Mouse (Mus musculus): ENCODE results near the gene Hoxc8. TPM values are rescaled to one million over a fixed set of nuclear protein-coding genes. Genes with fewer than 3 reads are reported as not detected.
A peak's percentile ranks its signal among the peaks of the same experiment; 100 is the strongest.

Gene Hoxc8
- polyA plus RNA-seq, 1 experiment, result 1.1 TPM

DNA sequence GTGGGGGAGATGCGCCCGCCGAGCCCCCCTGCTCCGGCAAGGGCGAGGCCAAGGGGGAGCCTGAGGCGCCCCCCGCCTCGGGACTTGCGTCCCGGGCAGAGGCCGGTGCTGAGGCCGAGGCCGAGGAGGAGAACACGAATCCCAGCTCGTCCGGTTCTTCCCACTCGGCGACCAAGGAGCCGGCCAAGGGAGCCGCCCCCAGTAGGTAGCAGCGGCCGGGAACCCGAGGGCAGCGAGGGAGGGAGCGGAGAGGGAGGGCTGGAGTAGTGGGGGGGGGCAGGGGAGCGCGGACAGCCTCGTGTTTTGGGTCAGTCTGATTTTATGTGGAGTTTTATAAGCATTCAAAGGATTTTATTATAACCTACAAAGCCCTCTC lies 35.4 kb upstream of the Hoxc8 start:
- Histone ChIP-seq H3K36me3 (ENCODE audit: control insufficient read depth, insufficient read depth) (peaks cover 7% of the 10 kb centered on the region), H3K79me2 (ENCODE audit: control insufficient read depth, insufficient read depth) (peaks cover 90% of the 10 kb centered on the region), H3ac (ENCODE audit: control insufficient read depth, insufficient read length, low read depth) (peak overlapping the region; percentile 96), H3K79me3 (ENCODE audit: low read depth) (peaks cover 57% of the 10 kb centered on the region), H3K4me3 (ENCODE audit: insufficient read depth, poor library complexity, severe bottlenecking) (peak overlapping the region; percentile 88), H3K27me3 (ENCODE audit: control insufficient read depth, insufficient read depth, insufficient read length) (no peaks in the 10 kb centered on the region)
- TF ChIP-seq MYOD1 (IDR thresholded peaks at IDR 0.05; ENCODE audit: control insufficient read depth, insufficient read length, low read depth), result no peak
- TF ChIP-seq MYOG (IDR thresholded peaks at IDR 0.05; ENCODE audit: control insufficient read depth, extremely low read depth, insufficient read length), result no peak
- peak; percentile 56 for TF ChIP-seq MAX (IDR thresholded peaks at IDR 0.05)
- TF ChIP-seq FOSL1 (IDR thresholded peaks at IDR 0.05; ENCODE audit: insufficient read depth, low read length, poor library complexity, severe bottlenecking), result no peak

DNA sequence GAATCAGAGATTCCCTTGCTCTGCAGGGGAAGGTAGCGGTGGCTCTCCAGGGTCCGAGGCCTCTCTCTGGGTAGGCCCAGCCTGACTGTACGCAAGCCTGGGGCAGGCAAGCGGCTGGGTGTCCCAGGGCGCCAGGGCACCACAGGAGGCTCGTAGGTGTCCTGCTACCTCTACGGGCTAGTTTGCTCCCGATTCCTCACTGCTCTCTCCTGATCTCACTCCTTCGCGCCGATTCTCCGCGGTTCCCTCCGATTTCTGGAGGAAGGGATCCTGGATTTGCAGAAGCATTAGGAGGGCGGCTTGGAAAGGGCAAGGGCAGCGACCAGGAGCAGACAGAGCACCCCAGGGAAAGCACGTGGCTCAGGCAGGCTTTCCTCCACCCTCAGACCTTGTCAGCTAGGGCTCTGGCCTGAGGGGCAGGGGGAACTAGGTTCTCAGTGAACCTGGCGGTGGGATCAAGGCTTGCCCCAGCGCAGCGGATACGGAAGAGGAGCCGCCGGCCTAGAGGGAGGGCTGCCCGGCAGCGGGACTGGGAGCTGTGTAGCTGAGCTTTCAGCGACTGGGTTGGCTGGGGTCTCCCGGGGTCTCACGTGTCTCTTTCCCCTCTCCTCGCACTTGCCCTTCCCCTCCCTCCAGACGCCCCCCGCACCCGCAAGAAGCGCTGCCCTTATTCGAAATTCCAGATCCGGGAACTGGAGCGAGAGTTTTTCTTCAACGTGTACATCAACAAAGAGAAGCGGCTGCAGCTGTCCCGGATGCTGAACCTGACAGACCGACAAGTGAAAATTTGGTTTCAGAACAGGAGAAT lies 34.4 kb upstream of the Hoxc8 start:
- Histone ChIP-seq H3K36me3 (ENCODE audit: control insufficient read depth, insufficient read depth) (peaks cover 7% of the 10 kb centered on the region), H3K4me3 (ENCODE audit: insufficient read depth, poor library complexity, severe bottlenecking) (peak overlapping the region; percentile 88), H3K79me2 (ENCODE audit: control insufficient read depth, insufficient read depth) (peaks cover 95% of the 10 kb centered on the region), H3ac (ENCODE audit: control insufficient read depth, insufficient read length, low read depth) (peak overlapping the region; percentile 96), H3K79me3 (ENCODE audit: low read depth) (peaks cover 63% of the 10 kb centered on the region), H3K27me3 (ENCODE audit: control insufficient read depth, insufficient read depth, insufficient read length) (no peaks in the 10 kb centered on the region)
- TF ChIP-seq MAX (IDR thresholded peaks at IDR 0.05), result peak; percentile 87
- no peak for TF ChIP-seq FOSL1 (IDR thresholded peaks at IDR 0.05; ENCODE audit: insufficient read depth, low read length, poor library complexity, severe bottlenecking)

DNA sequence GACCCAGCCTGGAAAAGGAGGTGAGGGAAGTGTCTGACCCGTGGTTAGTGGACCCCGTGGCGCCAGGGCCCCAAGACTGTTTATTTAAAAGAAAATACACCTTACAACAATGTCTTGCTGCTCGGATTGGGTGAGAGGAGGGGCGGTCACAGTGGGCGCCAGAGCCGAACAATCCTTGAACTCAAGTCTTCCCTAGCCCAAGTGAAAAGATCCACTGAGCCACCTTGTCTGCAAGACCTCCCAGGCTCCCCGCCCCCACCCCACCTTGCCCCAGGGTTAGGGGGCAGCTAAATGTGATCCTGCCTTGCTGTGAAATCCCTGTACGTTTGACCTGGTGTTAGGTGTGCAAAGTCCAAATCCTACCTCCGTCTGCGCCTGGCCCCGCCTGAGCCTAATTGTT lies 33.5 kb upstream of the Hoxc8 start:
- TF ChIP-seq MAX (IDR thresholded peaks at IDR 0.05) (no peak), MYOD1 (IDR thresholded peaks at IDR 0.05; ENCODE audit: control insufficient read depth, insufficient read length, low read depth) (no peak), CEBPB (IDR thresholded peaks at IDR 0.05; ENCODE audit: low read depth) (no peak), FOSL1 (IDR thresholded peaks at IDR 0.05; ENCODE audit: insufficient read depth, low read length, poor library complexity, severe bottlenecking) (no peak), USF1 (IDR thresholded peaks at IDR 0.05; ENCODE audit: low read depth) (no peak), MYOG (IDR thresholded peaks at IDR 0.05; ENCODE audit: control insufficient read depth, extremely low read depth, insufficient read length) (no peak), CTCF (IDR thresholded peaks at IDR 0.05; ENCODE audit: control insufficient read depth, insufficient read depth, insufficient read length) (no peak)
- peaks cover 95% of the 10 kb centered on the region for H3K79me2 ChIP-seq (ENCODE audit: control insufficient read depth, insufficient read depth)
- peaks cover 70% of the 10 kb centered on the region for H3K79me3 ChIP-seq (ENCODE audit: low read depth)
- no peaks in the 10 kb centered on the region for H3K27me3 ChIP-seq (ENCODE audit: control insufficient read depth, insufficient read depth, insufficient read length)
- H3ac ChIP-seq (ENCODE audit: control insufficient read depth, insufficient read length, low read depth), result peak overlapping the region; percentile 41
- H3K36me3 ChIP-seq (ENCODE audit: control insufficient read depth, insufficient read depth), result peaks cover 7% of the 10 kb centered on the region
- peak overlapping the region; percentile 88 for H3K4me3 ChIP-seq (ENCODE audit: insufficient read depth, poor library complexity, severe bottlenecking)

GRCm38 (mm10) chr15:102959663-102960191 lies 30.7 kb upstream of the Hoxc8 start:
- Histone ChIP-seq H3K36me3 (ENCODE audit: control insufficient read depth, insufficient read depth) (peaks cover 7% of the 10 kb centered on the region), H3K79me3 (ENCODE audit: low read depth) (peaks cover 83% of the 10 kb centered on the region), H3ac (ENCODE audit: control insufficient read depth, insufficient read length, low read depth) (peak overlapping the region; percentile 87), H3K4me3 (ENCODE audit: insufficient read depth, poor library complexity, severe bottlenecking) (peak overlapping the region; percentile 25), H3K27me3 (ENCODE audit: control insufficient read depth, insufficient read depth, insufficient read length) (no peaks in the 10 kb centered on the region), H3K79me2 (ENCODE audit: control insufficient read depth, insufficient read depth) (peaks cover 100% of the 10 kb centered on the region)
- TF ChIP-seq USF1 (IDR thresholded peaks at IDR 0.05; ENCODE audit: low read depth) (peak; percentile 30), CTCF (IDR thresholded peaks at IDR 0.05; ENCODE audit: control insufficient read depth, insufficient read depth, insufficient read length) (no peak)

DNA sequence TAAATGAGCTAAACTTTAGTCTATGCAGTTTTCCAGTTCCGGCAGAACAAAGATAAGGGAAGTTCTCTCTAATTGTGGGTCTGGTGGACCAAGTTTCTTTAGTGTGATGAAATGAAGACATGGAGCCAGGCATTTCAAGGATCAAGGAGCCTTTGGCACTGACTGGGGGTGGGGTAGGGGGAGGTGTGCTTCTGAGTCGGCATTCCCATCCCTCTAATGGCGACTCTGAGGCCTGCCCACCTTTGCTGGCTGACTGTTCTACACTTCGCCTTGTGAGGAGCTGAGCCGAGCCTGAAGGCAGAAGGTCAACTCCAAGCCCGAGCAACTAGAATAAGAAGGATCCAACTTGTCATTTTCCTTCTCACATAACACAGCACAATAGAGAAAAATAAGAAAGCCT lies 28.7 kb upstream of the Hoxc8 start:
- Histone ChIP-seq H3K27me3 (ENCODE audit: control insufficient read depth, insufficient read depth, insufficient read length) (no peaks in the 10 kb centered on the region), H3K79me3 (ENCODE audit: low read depth) (peaks cover 72% of the 10 kb centered on the region), H3K4me3 (ENCODE audit: insufficient read depth, poor library complexity, severe bottlenecking) (peak overlapping the region; percentile 15), H3K36me3 (ENCODE audit: control insufficient read depth, insufficient read depth) (peaks cover 7% of the 10 kb centered on the region), H3K79me2 (ENCODE audit: control insufficient read depth, insufficient read depth) (peaks cover 99% of the 10 kb centered on the region), H3ac (ENCODE audit: control insufficient read depth, insufficient read length, low read depth) (peak overlapping the region; percentile 66)
- peak; percentile 36 for TF ChIP-seq MAX (IDR thresholded peaks at IDR 0.05)
- no peak for TF ChIP-seq USF1 (IDR thresholded peaks at IDR 0.05; ENCODE audit: low read depth)
- TF ChIP-seq CEBPB (IDR thresholded peaks at IDR 0.05; ENCODE audit: low read depth), result no peak

- TF ChIP-seq CTCF (IDR thresholded peaks at IDR 0.05; ENCODE audit: control insufficient read depth, insufficient read depth, insufficient read length), result no peak
- TF ChIP-seq CEBPB (IDR thresholded peaks at IDR 0.05; ENCODE audit: low read depth), result no peak
- TF ChIP-seq MYOG (IDR thresholded peaks at IDR 0.05; ENCODE audit: control insufficient read depth, extremely low read depth, insufficient read length), result no peak
- TF ChIP-seq MAX (IDR thresholded peaks at IDR 0.05), result no peak
- TF ChIP-seq USF1 (IDR thresholded peaks at IDR 0.05; ENCODE audit: low read depth), result no peak
- no peak for TF ChIP-seq FOSL1 (IDR thresholded peaks at IDR 0.05; ENCODE audit: insufficient read depth, low read length, poor library complexity, severe bottlenecking)
- TF ChIP-seq MYOD1 (IDR thresholded peaks at IDR 0.05; ENCODE audit: control insufficient read depth, insufficient read length, low read depth), result no peak
- peak overlapping the region; percentile 71 for H3K4me3 ChIP-seq (ENCODE audit: insufficient read depth, poor library complexity, severe bottlenecking)
- peaks cover 72% of the 10 kb centered on the region for H3K79me3 ChIP-seq (ENCODE audit: low read depth)
- H3K36me3 ChIP-seq (ENCODE audit: control insufficient read depth, insufficient read depth), result peaks cover 2% of the 10 kb centered on the region
- H3ac ChIP-seq (ENCODE audit: control insufficient read depth, insufficient read length, low read depth), result peak overlapping the region; percentile 66
- peaks cover 99% of the 10 kb centered on the region for H3K79me2 ChIP-seq (ENCODE audit: control insufficient read depth, insufficient read depth)
- no peaks in the 10 kb centered on the region for H3K27me3 ChIP-seq (ENCODE audit: control insufficient read depth, insufficient read depth, insufficient read length)
These were observed 27.9 kb upstream of the Hoxc8 start for GRCm38 (mm10) chr15:102962492-102962891.
